Mouse (Mus musculus) liver, embryonic 14.5 days (tissue): ENCODE data around the gene Mvp. TPM values are rescaled to one million over a fixed set of nuclear protein-coding genes. Genes with fewer than 3 reads are reported as not detected.

Experiments used
- ATAC-seq: fragments of 200-750 bp; cut with Nextera tagmentation; 2 replicates; pipeline ENCODE4 v1.8.0; 2017; ENCODE audit warnings: moderate number of reproducible peaks, mild to moderate bottlenecking, moderate library complexity; ENCODE audit not compliant: insufficient read depth
- DNase-seq, 3 experiments: peaks; one replicate each; pipeline ENCODE4 v3.0.0-alpha.2; 2012 to 2013; ENCODE audit warnings: low read depth in 3 of 3, low spot score in 3 of 3
- H3K27ac ChIP-seq: fragments of 300-500 bp; sonication (generic); 2 replicates; pipeline ENCODE4 v1.5.1; 2014; ENCODE audit warnings: moderate library complexity, mild to moderate bottlenecking, control low read depth, inconsistent platforms
- H3K27me3 ChIP-seq: fragments of 300-500 bp; sonication (generic); 2 replicates; pipeline ENCODE4 v1.6.1; 2014; ENCODE audit warnings: mild to moderate bottlenecking, low read length, moderate library complexity; ENCODE audit not compliant: control insufficient read depth, insufficient read depth
- H3K36me3 ChIP-seq: fragments of 300-500 bp; sonication (generic); replicated peaks from 2 replicates; pipeline ENCODE4 v1.6.1; 2014; ENCODE audit warnings: low read depth; ENCODE audit not compliant: control insufficient read depth, insufficient read depth
- H3K4me1 ChIP-seq, 2 experiments: fragments of 200-500 bp in 1 of 2; fragments of 300-500 bp in 1 of 2; sonication (generic) in 1 of 2; replicated peaks; 2 replicates each; pipeline ENCODE4 v1.6.1; 2012 to 2014; ENCODE audit warnings: antibody characterized with exemption in 1 of 2, inconsistent platforms in 1 of 2, low read length in 1 of 2; ENCODE audit not compliant: control insufficient read depth in 2 of 2, insufficient read depth in 2 of 2
- H3K4me2 ChIP-seq: fragments of 300-500 bp; sonication (generic); 2 replicates; pipeline ENCODE4 v1.6.1; 2014; ENCODE audit warnings: low read depth, mild to moderate bottlenecking, control low read depth, moderate library complexity
- H3K4me3 ChIP-seq, 2 experiments: fragments of 200-500 bp in 1 of 2; fragments of 300-500 bp in 1 of 2; sonication (generic) in 1 of 2; 2 replicates each; pipeline ENCODE4 v1.5.1; 2012 to 2014; ENCODE audit warnings: low read depth in 2 of 2, low read length in 2 of 2, mild to moderate bottlenecking in 2 of 2, control low read depth in 1 of 2, inconsistent platforms in 1 of 2, moderate library complexity in 1 of 2; ENCODE audit not compliant: insufficient read depth in 1 of 2
- H3K9ac ChIP-seq: fragments of 300-500 bp; sonication (generic); replicated peaks from 2 replicates; pipeline ENCODE4 v1.6.1; 2014; ENCODE audit warnings: mild to moderate bottlenecking, control low read depth, moderate library complexity
- H3K9me3 ChIP-seq: fragments of 300-500 bp; sonication (generic); 2 replicates; pipeline ENCODE4 v1.6.1; 2016; ENCODE audit warnings: low read length, mixed read lengths; ENCODE audit not compliant: control insufficient read depth
- CTCF ChIP-seq: IDR thresholded peaks from 2 replicates; pipeline ENCODE4 v1.5.1; 2016; ENCODE audit warnings: antibody characterized with exemption, low read depth, control low read depth
- EP300 ChIP-seq: IDR thresholded peaks from 2 replicates; pipeline ENCODE4 v1.6.1; 2016; ENCODE audit warnings: antibody characterized with exemption, low read depth
- WGBS: fragments of 180-500 bp; shearing (Covaris S2); extraction: QIAGEN DNeasy Blood & Tissue Kit; methylation state at CpG from one replicate; pipeline ENCODE4 v1.1.7; 2014; ENCODE audit not compliant: insufficient replicate concordance; 5-methylcytosine and 5-hydroxymethylcytosine counted together
- polyA plus RNA-seq, 2 experiments: library from polyadenylated mRNA; depleted of rRNA in 1 of 2; stranded (reverse) in 1 of 2; unstranded in 1 of 2; fragments of >200 nt; fragmentation: Nextera tagmentation in 1 of 2; extraction: Ambion mirVana in 1 of 2; gene quantifications; 2 replicates each; pipeline versions ENCODE4 v1.2.1 to v1.2.3; 2012 to 2014

Mvp gene
- polyA plus RNA-seq, 2 experiments, result 4.5 to 5.5 TPM

GRCm38 (mm10) chr7:127016486-127016938, 2.1 kb upstream of the Mvp start:
- ATAC-seq (peak; percentile 67), DNase-seq (peak in 1 of 3 experiments; percentile 37)
- Histone ChIP-seq H3K27ac (peak overlapping the region; percentile 79), H3K4me2 (peak overlapping the region; percentile 98), H3K36me3 (peaks cover 5% of the 10 kb centered on the region), H3K4me1 (peaks cover 5 to 18% of the 10 kb centered on the region in 2 experiments; a peak in 3 of 4 replicates), H3K4me3 (peak overlapping the region; percentile 80 to 93), H3K9me3 (no peaks in the 10 kb centered on the region), H3K9ac (peak overlapping the region; percentile 83), H3K27me3 (no peaks in the 10 kb centered on the region)
- under 1% methylated on average over 22 of the region's 22 CpGs for WGBS
- TF ChIP-seq EP300, result no peak
- no peak for TF ChIP-seq CTCF

- no peak for DNase-seq
- Histone ChIP-seq H3K9ac (peak within 1 kb of the TSS; percentile 83), H3K9me3 (no peaks in the 10 kb centered on the region), H3K4me2 (peak within 1 kb of the TSS; percentile 98), H3K27ac (peak within 1 kb of the TSS; percentile 79), H3K4me3 (peak within 1 kb of the TSS; percentile 80 to 93), H3K4me1 (peaks cover 5 to 15% of the 10 kb centered on the region in 2 experiments; a peak in 3 of 4 replicates), H3K36me3 (peaks cover 5% of the 10 kb centered on the region), H3K27me3 (no peaks in the 10 kb centered on the region)
- TF ChIP-seq CTCF (no peak), EP300 (no peak)
- no peak for ATAC-seq
Observed at GRCm38 (mm10) chr7:127016481-127016485, 1.9 kb upstream of the Mvp start, which contains the start of gene Pagr1b. Gene Pagr1b (minus strand): TSS chr7:127016484.

- Histone ChIP-seq H3K27ac (peak overlapping the region; percentile 79), H3K4me3 (peak overlapping the region; percentile 80 to 93), H3K4me2 (peak overlapping the region; percentile 98), H3K4me1 (peaks cover 5 to 14% of the 10 kb centered on the region in 2 experiments; a peak in 3 of 4 replicates), H3K36me3 (peaks cover 5% of the 10 kb centered on the region), H3K9me3 (no peaks in the 10 kb centered on the region), H3K27me3 (no peaks in the 10 kb centered on the region), H3K9ac (peak overlapping the region; percentile 83)
- no peak for TF ChIP-seq EP300
- no peak for TF ChIP-seq CTCF
- ATAC-seq (peak; percentile 47), DNase-seq (peak; percentile 56 to 65 (median 62))
- 3% methylated on average over 10 of the region's 10 CpGs for WGBS
Observed at GRCm38 (mm10) chr7:127016081-127016480, 1.7 kb upstream of the Mvp start.

- no peak overlapping the region for H3K4me3 ChIP-seq
- TF ChIP-seq EP300 (no peak), CTCF (no peak)
- H3K36me3 ChIP-seq, result peaks cover 5% of the 10 kb centered on the region
- DNase-seq (no peak), ATAC-seq (no peak)
- WGBS, result 86% methylated on average over 12 of the region's 12 CpGs
- H3K27me3 ChIP-seq, result no peaks in the 10 kb centered on the region
- H3K4me1 ChIP-seq, result peaks cover 5 to 14% of the 10 kb centered on the region in 2 experiments; a peak in 3 of 4 replicates
- no peak overlapping the region for H3K27ac ChIP-seq
- no peaks in the 10 kb centered on the region for H3K9me3 ChIP-seq
- no peak overlapping the region for H3K9ac ChIP-seq
- H3K4me2 ChIP-seq, result peak overlapping the region; percentile 75
Observed at GRCm38 (mm10) chr7:127014993-127015392, 572 bp upstream of the Mvp start.

- Histone ChIP-seq H3K4me2 (peak overlapping the region; percentile 75), H3K27ac (no peak overlapping the region), H3K9ac (0 out of 2 replicates have a peak overlapping the region, but pooled peaks have one; percentile 4), H3K9me3 (no peaks in the 10 kb centered on the region), H3K4me1 (peaks cover 19 to 28% of the 10 kb centered on the region in 2 experiments), H3K4me3 (no peak overlapping the region), H3K27me3 (no peaks in the 10 kb centered on the region), H3K36me3 (peaks cover 5% of the 10 kb centered on the region)
- DNase-seq (no peak), ATAC-seq (no peak)
- 81% methylated on average over 6 of the region's 6 CpGs for WGBS
- TF ChIP-seq CTCF, result no peak
- TF ChIP-seq EP300, result no peak
Observed at GRCm38 (mm10) chr7:127013385-127013784, 1.0 kb downstream of the Mvp start.
